In the genomic region with DNA sequence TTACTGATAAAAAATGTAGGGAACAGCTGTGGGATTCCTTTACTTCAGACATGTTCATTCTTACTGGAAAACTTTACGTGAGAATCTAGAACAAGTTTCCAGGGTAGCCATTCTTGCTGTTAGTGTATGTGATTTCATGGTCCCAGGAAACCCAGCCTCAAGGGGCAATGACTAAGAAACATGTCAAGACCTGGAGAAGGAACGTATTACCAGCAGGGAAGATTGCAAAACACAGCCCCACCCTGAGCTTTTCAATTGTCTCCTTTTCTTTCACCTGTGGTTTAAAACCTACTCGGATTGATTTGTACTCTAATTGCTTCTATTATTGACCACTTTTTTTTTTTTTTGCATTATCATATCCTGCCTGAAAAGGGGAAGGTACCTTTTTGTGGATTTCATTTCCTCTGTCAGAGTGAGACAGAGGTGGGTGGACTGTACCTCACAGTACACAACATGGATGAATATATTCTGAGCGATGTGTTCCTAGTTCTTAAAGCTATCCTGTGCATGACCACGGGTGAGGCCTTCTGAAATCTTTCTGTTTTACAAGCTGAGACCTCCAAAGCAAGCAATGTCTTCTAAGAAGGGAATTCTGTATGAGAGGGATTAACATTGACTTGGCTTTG, we compare ENCODE assay signal across 28 mouse cellular contexts.
DNase-seq lines count a peak whose midpoint lies in the region; ATAC-seq and TF ChIP-seq lines count a peak whose summit lies in the region.
"Had no signal": no experiment of that assay in that cellular context is flagged by ENCODE, and none has a peak within 500 bp of the region (broad histone marks: within the 10 kb centered on the region; RNA-seq: fewer than 3 reads in every experiment).

No protein-coding gene starts in this region.

- H3ac ChIP-seq in C2C12 (ENCODE audit: control insufficient read depth, insufficient read length, low read depth) = no peak overlapping the region

- no peak for TF ChIP-seq POLR2A in heart, adult 2 months (IDR thresholded peaks at IDR 0.05; ENCODE audit: insufficient read depth, low read depth, low read length)

- DNase-seq in heart, postnatal 0 days (ENCODE audit: low spot score) = no peak
- no peak for DNase-seq in heart, adult 2 months
- DNase-seq in 3T3-L1 (ENCODE audit: low read depth, low spot score) = peak; percentile 43
- DNase-seq in gonadal fat pad, adult 2 months (ENCODE audit: low read depth) = peak; percentile 37
- no peak for DNase-seq in ovary, postnatal 10 days (ENCODE audit: low spot score)
- DNase-seq in lung, adult 18-20 months = no peak
- DNase-seq: adrenal gland, postnatal 10 days; cerebellum, adult 11 months; cerebellum, adult 9-11 months; kidney, adult 8-10 months; layer of hippocampus, adult 9-11 months; right cerebral cortex, postnatal 25 days; thymus, adult 2 months; thymus, postnatal 36 days had no signal

- H3K9ac ChIP-seq in heart, postnatal 0 days (replicated peaks; ENCODE audit: low read depth, low read length) = no peak overlapping the region
- H3K9ac ChIP-seq in heart, adult 2 months (ENCODE audit: low read depth, low read length) = no peak overlapping the region
- no peak overlapping the region for H3K9ac ChIP-seq in hindbrain, embryonic 12.5 days
- H3K9ac ChIP-seq: forebrain, embryonic 15.5 days; hindbrain, embryonic 13.5 days; limb, embryonic 12.5 days; liver, embryonic 15.5 days; lung, embryonic 15.5 days; neural tube, embryonic 13.5 days had no signal

- H3K4me3 ChIP-seq in heart, postnatal 0 days (ENCODE audit: low read depth, low read length) = no peak overlapping the region
- no peak overlapping the region for H3K4me3 ChIP-seq in heart, adult 2 months
- no peak overlapping the region for H3K4me3 ChIP-seq in C2C12 (ENCODE audit: insufficient read depth, poor library complexity, severe bottlenecking)
- H3K4me3 ChIP-seq in hindbrain, embryonic 12.5 days = no peak overlapping the region
- H3K4me3 ChIP-seq: forebrain, embryonic 10.5 days; forebrain, embryonic 15.5 days; hindbrain, embryonic 13.5 days; limb, embryonic 12.5 days; liver, embryonic 15.5 days; lung, embryonic 15.5 days; neural tube, embryonic 13.5 days had no signal

- peaks cover 3% of the 10 kb centered on the region; the same call in 1 of the 2 replicates for H3K79me2 ChIP-seq in heart, adult 2 months (replicated peaks; ENCODE audit: control insufficient read depth, insufficient read depth, low read length)
- no peaks in the 10 kb centered on the region for H3K79me2 ChIP-seq in C2C12 (ENCODE audit: control insufficient read depth, insufficient read depth)

- no peaks in the 10 kb centered on the region for H3K79me3 ChIP-seq in C2C12 (ENCODE audit: low read depth)

- WGBS in heart, postnatal 0 days = 70% methylated on average over 5 of the region's 5 CpGs
- WGBS in heart, adult 2 months = 69% methylated on average over 5 of the region's 5 CpGs
- 71% methylated on average over 5 of the region's 5 CpGs for WGBS in hindbrain, embryonic 12.5 days

- peaks cover 18% of the 10 kb centered on the region; the same call in 1 of the 2 replicates for H3K4me1 ChIP-seq in heart, postnatal 0 days (ENCODE audit: control insufficient read depth, insufficient read depth)
- no peaks in the 10 kb centered on the region; the same call in none of the 2 replicates for H3K4me1 ChIP-seq in heart, adult 2 months (ENCODE audit: control insufficient read depth, insufficient read depth, low read length)
- H3K4me1 ChIP-seq in hindbrain, embryonic 12.5 days = no peaks in the 10 kb centered on the region; the same call in 1 of the 2 replicates
- H3K4me1 ChIP-seq: forebrain, embryonic 10.5 days; forebrain, embryonic 15.5 days; liver, embryonic 15.5 days; lung, embryonic 15.5 days had no signal

- TF ChIP-seq CTCF in heart, postnatal 0 days (IDR thresholded peaks at IDR 0.05; ENCODE audit: low read depth) = no peak
- no peak for TF ChIP-seq CTCF in heart, adult 2 months (IDR thresholded peaks at IDR 0.05)
- TF ChIP-seq CTCF in C2C12 (IDR thresholded peaks at IDR 0.05; ENCODE audit: control insufficient read depth, insufficient read depth, insufficient read length) = no peak

- ATAC-seq in heart, postnatal 0 days (ENCODE audit: insufficient read depth, low read depth) = no peak
- ATAC-seq in hindbrain, embryonic 12.5 days (ENCODE audit: low FRiP score) = no peak
- ATAC-seq: forebrain, embryonic 15.5 days; intestine, embryonic 16.5 days; midbrain, embryonic 16.5 days had no signal

- H3K9me3 ChIP-seq in heart, postnatal 0 days (replicated peaks; ENCODE audit: control insufficient read depth, low read length) = no peaks in the 10 kb centered on the region
- H3K9me3 ChIP-seq in hindbrain, embryonic 12.5 days (replicated peaks) = no peaks in the 10 kb centered on the region
- H3K9me3 ChIP-seq: forebrain, embryonic 10.5 days; forebrain, embryonic 15.5 days; G1E; hindbrain, embryonic 13.5 days; limb, embryonic 12.5 days; liver, embryonic 15.5 days; lung, embryonic 15.5 days; neural tube, embryonic 13.5 days had no signal

- intact Hi-C loops in heart, adult 2 months (cut with DNase I) = no loop called here

- no peaks in the 10 kb centered on the region for H3K27me3 ChIP-seq in heart, postnatal 0 days (ENCODE audit: control insufficient read depth, insufficient read depth, low read length)
- H3K27me3 ChIP-seq in heart, adult 2 months (ENCODE audit: control insufficient read depth, insufficient read depth, low read length) = no peaks in the 10 kb centered on the region
- no peaks in the 10 kb centered on the region for H3K27me3 ChIP-seq in C2C12 (ENCODE audit: control insufficient read depth, insufficient read depth, insufficient read length)
- no peaks in the 10 kb centered on the region for H3K27me3 ChIP-seq in hindbrain, embryonic 12.5 days
- H3K27me3 ChIP-seq: forebrain, embryonic 15.5 days; hindbrain, embryonic 13.5 days; limb, embryonic 12.5 days; liver, embryonic 15.5 days; lung, embryonic 15.5 days; neural tube, embryonic 13.5 days had no signal

- peak overlapping the region; percentile 25; the same call in 1 of the 2 replicates for H3K27ac ChIP-seq in heart, postnatal 0 days (ENCODE audit: low read depth)
- no peak overlapping the region for H3K27ac ChIP-seq in heart, adult 2 months
- no peak overlapping the region for H3K27ac ChIP-seq in hindbrain, embryonic 12.5 days
- H3K27ac ChIP-seq: forebrain, embryonic 10.5 days; forebrain, embryonic 15.5 days; hindbrain, embryonic 13.5 days; kidney, postnatal 0 days; limb, embryonic 12.5 days; liver, embryonic 15.5 days; lung, embryonic 15.5 days; neural tube, embryonic 13.5 days had no signal

- no peaks in the 10 kb centered on the region for H3K36me3 ChIP-seq in heart, postnatal 0 days (replicated peaks; ENCODE audit: control insufficient read depth, insufficient read depth, low read length)
- H3K36me3 ChIP-seq in heart, adult 2 months (ENCODE audit: control insufficient read depth, insufficient read depth, low read length) = no peaks in the 10 kb centered on the region; the same call in 1 of the 2 replicates
- H3K36me3 ChIP-seq in C2C12 (ENCODE audit: control insufficient read depth, insufficient read depth) = no peaks in the 10 kb centered on the region
- H3K36me3 ChIP-seq in hindbrain, embryonic 12.5 days = no peaks in the 10 kb centered on the region
- H3K36me3 ChIP-seq: forebrain, embryonic 10.5 days; forebrain, embryonic 15.5 days; G1E; hindbrain, embryonic 13.5 days; limb, embryonic 12.5 days; liver, embryonic 15.5 days; lung, embryonic 15.5 days; neural tube, embryonic 13.5 days had no signal

- no peak for TF ChIP-seq EP300 in heart, postnatal 0 days (IDR thresholded peaks at IDR 0.05; ENCODE audit: low read depth)
- TF ChIP-seq EP300 in heart, adult 2 months (IDR thresholded peaks at IDR 0.05; ENCODE audit: insufficient read depth, low read depth, low read length) = no peak

- no peak overlapping the region for H3K4me2 ChIP-seq in heart, postnatal 0 days (ENCODE audit: low read depth, low read length)
- H3K4me2 ChIP-seq in hindbrain, embryonic 12.5 days (replicated peaks) = no peak overlapping the region
- H3K4me2 ChIP-seq: forebrain, embryonic 15.5 days; hindbrain, embryonic 13.5 days; limb, embryonic 12.5 days; liver, embryonic 15.5 days; lung, embryonic 15.5 days; midbrain, embryonic 11.5 days; neural tube, embryonic 13.5 days had no signal

TF ChIP-seq in C2C12, 6 proteins besides CTCF, POLR2A, EP300 and RAD21:
- TF ChIP-seq CEBPB (IDR thresholded peaks at IDR 0.05; ENCODE audit: low read depth) (peak; percentile 31), MYOG (IDR thresholded peaks at IDR 0.05; ENCODE audit: control insufficient read depth, extremely low read depth, insufficient read length) (no peak)

Comparison
In these comparisons a context has a peak if more than half of its experiments do, and no peak if none do; other contexts are left out.
1. DNase-seq: peak in 3T3-L1 (single experiment) and gonadal fat pad, adult 2 months (single experiment); none in heart, postnatal 0 days (single experiment), heart, adult 2 months (0 of 2), ovary, postnatal 10 days (single experiment) and lung, adult 18-20 months (0 of 2).